Mouse (Mus musculus) natural killer cell, adult 2 months (primary cell): ENCODE results near the gene Bcl2.
"Not testable (repeated sequence)": the region's sequence is repeated elsewhere in the genome, so short reads cannot be mapped to it uniquely, and the experiment has no call there.

Experiments used
- DNase-seq, 2 experiments: peaks; one replicate each; pipeline ENCODE4 v3.0.0; 2022; ENCODE audit warnings: low spot score in 2 of 2

The Bcl2 gene

GRCm38 (mm10) chr1:106713621-106714529 lies at the start of gene Bcl2:
TSS of gene Bcl2 (minus strand) at chr1:106714274.
- DNase-seq: peak; percentile 73 to 77

GRCm38 (mm10) chr1:106760750-106761149 lies 46.7 kb upstream of the Bcl2 start:
- no peak for DNase-seq

- DNase-seq: peak; percentile 94 to 97
These were observed 45.7 kb upstream of the Bcl2 start, which contains the start of gene Kdsr for GRCm38 (mm10) chr1:106759572-106760435. TSS of gene Kdsr (minus strand) at chr1:106759727.

- peak; percentile 27 to 34 for DNase-seq
These were observed 44.9 kb upstream of the Bcl2 start for GRCm38 (mm10) chr1:106758734-106759571.

GRCm38 (mm10) chr1:106756633-106757032 lies 42.6 kb upstream of the Bcl2 start:
- no peak for DNase-seq

GRCm38 (mm10) chr1:106752013-106752412 lies 37.9 kb upstream of the Bcl2 start:
- DNase-seq: no peak

GRCm38 (mm10) chr1:106750656-106751055 lies 36.6 kb upstream of the Bcl2 start:
- DNase-seq: no peak

- no peak for DNase-seq
These were observed 34.7 kb upstream of the Bcl2 start for GRCm38 (mm10) chr1:106748555-106749315.

- DNase-seq: no peak
These were observed 28.9 kb upstream of the Bcl2 start for GRCm38 (mm10) chr1:106742980-106743379.

- DNase-seq: no peak
These were observed 26.7 kb upstream of the Bcl2 start for GRCm38 (mm10) chr1:106740735-106741134.

- no peak for DNase-seq
These were observed 25.7 kb upstream of the Bcl2 start for GRCm38 (mm10) chr1:106739810-106740209.

GRCm38 (mm10) chr1:106738092-106738491 lies 24.0 kb upstream of the Bcl2 start:
- peak; percentile 39 to 56 for DNase-seq

GRCm38 (mm10) chr1:106736211-106736610 lies 22.1 kb upstream of the Bcl2 start:
- no peak for DNase-seq

GRCm38 (mm10) chr1:106735586-106735985 lies 21.5 kb upstream of the Bcl2 start:
- peak; percentile 17 to 55 for DNase-seq

- DNase-seq: no peak
These were observed 8.0 kb upstream of the Bcl2 start for GRCm38 (mm10) chr1:106722061-106722460.

GRCm38 (mm10) chr1:106717736-106718135 lies 3.7 kb upstream of the Bcl2 start:
- DNase-seq: not testable (repeated sequence)

- peak in 1 of 2 experiments; percentile 65 for DNase-seq
These were observed 3.1 kb upstream of the Bcl2 start for GRCm38 (mm10) chr1:106717071-106717601.

GRCm38 (mm10) chr1:106716141-106716540 lies 2.1 kb upstream of the Bcl2 start:
- no peak for DNase-seq

- no peak for DNase-seq
These were observed 1.3 kb upstream of the Bcl2 start for GRCm38 (mm10) chr1:106715111-106716083.
